Mouse (Mus musculus) liver, adult 2 months (tissue): ENCODE measurements around the gene Adgrl2.

Experiments
- CTCF ChIP-seq: fragments of 200-500 bp; IDR thresholded peaks from 2 replicates; pipeline ENCODE4 v1.5.1; 2011; ENCODE audit warnings: low read depth, low read length, control low read depth
- POLR2A ChIP-seq: fragments of 200-500 bp; IDR thresholded peaks from 2 replicates; pipeline ENCODE4 v1.6.1; 2011; ENCODE audit warnings: low read length, control low read depth; ENCODE audit not compliant: insufficient read depth; ENCODE audit errors: extremely low read depth

- no peak for TF ChIP-seq CTCF
- TF ChIP-seq POLR2A: no peak
Measured at GRCm38 (mm10) chr3:148867618-148868017, 122.7 kb downstream of the Adgrl2 start.
